Mouse (Mus musculus): ENCODE measurements around the gene Casc3.

Casc3 gene

DNA sequence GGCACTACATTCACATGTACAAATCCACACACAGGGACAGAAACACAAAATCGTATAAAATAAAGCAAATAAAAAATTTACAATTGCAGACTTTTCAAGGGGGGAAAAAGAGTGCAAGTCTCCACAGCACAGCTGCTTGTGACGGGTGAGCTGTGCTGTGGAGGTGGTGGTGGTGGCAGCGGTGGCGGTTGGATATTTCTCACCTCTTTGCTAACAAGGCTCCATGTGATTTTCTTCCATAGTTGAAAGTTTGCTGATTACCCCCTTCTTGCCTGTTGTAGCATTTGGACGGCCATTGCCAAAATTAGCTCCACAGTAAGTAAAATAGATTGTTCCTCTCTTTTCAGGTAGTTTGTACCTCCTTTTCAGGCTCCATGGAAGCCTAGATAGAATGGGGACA is at the start of gene Casc3:
Gene Casc3 (plus strand): TSS at position 301 of the 400 bp plus-strand sequence.
- in situ Hi-C loops (cut with MboI, MseI) = no loop called here

DNA sequence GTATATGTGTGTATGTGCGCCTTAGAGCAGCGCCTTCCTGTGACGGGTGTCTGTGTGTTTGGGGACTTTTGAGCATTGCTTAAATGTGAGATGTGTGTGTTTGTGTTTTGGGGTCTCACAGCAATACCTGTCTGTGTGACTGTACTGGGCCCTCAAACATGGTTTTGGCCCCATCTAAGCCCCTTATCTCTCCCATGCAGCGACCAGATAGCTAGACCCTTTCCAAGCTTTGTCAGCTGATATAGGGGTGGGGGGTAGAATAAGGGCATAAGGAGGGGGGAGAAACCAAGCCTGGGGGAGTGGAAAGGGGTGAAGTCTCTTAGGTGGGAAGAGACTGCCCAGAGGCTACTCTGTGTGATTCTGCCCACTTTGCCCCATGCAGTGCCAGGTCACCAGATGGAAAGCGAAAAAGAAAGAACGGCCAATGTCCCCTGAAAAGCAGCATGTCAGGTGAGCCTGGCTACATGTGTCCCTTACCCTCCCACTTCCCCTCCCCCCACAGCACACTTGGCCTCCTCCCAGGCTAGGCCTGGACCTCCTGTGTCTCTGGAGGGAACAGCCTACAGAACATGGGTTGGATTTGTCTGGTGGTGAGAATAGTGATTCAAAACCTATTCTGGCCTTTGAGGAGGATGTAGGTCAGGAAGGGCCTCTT is 48.9 kb upstream of the Casc3 start:
- in situ Hi-C loops (cut with MboI, MseI) = loop anchor here in 1 of 2 experiments (5.0 kb wide), 1 partner anchor 54 kb away; the partner anchor contains the start of gene Csf3

DNA sequence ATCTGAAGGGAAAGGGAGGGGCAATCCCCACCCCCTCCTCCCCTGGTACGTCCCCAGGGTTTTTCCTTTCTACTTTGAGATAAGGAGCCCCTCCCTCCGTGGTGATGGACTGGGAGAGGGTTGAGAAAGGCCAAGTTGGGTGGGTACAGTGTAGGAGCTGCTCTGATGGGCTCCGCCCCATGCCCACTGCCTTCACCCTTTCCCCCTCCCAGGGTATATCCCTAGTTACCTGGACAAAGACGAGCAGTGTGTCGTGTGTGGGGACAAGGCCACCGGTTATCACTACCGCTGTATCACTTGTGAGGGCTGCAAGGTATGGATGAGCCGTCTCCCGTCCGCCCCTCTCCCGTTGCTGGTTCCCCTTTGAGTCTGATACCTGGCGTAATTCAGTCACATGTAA is 48.0 kb upstream of the Casc3 start:
- in situ Hi-C loops (cut with MboI, MseI) = loop anchor here in 1 of 2 experiments (5.0 kb wide), 1 partner anchor 54 kb away; the partner anchor contains the start of gene Csf3

DNA sequence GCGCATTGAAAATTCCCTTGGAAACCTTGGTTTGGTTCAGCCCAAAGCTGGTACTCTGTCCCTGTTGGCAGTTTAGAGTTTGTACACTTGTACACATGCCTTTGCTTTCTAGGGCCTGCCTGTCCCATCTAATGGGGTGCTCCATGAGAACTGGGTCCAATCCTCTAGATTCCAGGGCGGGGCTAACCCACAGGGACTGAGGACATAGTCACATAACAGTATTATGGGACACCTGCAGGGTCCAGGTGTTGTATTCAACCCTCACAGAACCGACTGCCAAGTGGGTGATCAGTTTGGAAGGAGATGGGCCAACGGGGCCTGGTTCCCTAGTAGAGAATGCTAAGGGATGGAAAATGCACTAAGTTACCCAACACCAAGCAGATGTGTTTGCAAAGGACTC is 42.8 kb upstream of the Casc3 start:
- in situ Hi-C loops (cut with MboI, MseI) = loop anchor here in 1 of 2 experiments (5.0 kb wide), 1 partner anchor 730 kb away; no protein-coding TSS in a partner anchor

DNA sequence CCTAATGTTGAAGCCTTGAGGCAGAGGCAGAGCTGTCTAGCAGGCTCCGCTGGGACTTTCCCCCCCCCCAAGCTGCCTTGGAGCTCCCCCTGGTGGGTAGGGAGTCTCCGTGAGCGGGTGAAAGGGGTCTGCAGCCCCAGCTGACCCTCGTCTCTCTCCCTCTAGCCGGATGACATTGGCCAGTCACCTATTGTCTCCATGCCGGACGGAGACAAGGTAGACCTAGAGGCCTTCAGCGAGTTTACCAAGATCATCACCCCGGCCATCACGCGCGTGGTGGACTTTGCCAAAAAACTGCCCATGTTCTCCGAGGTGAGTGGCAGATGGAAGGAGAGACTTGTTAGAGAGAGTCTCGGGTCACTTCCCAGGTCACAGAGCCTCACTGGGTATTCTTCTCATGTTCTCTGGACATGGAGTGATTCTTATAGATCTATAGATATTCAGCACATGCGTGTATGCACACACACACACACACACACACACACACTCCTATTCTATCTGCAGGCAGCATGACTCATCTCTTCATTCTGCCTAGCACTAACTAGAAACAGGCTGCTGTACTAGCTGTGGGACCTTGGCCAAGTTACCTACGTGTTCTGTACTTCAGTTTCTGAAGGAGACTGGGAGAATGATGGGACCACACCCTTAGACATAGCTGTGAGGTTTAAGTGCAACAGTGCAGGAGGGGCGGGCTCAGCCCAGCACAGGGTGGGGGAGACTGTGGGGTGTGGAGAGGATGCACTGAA is 41.8 kb upstream of the Casc3 start:
- in situ Hi-C loops (cut with MboI, MseI) = loop anchor here in 1 of 2 experiments (5.0 kb wide), 1 partner anchor 731 kb away; no protein-coding TSS in a partner anchor

DNA sequence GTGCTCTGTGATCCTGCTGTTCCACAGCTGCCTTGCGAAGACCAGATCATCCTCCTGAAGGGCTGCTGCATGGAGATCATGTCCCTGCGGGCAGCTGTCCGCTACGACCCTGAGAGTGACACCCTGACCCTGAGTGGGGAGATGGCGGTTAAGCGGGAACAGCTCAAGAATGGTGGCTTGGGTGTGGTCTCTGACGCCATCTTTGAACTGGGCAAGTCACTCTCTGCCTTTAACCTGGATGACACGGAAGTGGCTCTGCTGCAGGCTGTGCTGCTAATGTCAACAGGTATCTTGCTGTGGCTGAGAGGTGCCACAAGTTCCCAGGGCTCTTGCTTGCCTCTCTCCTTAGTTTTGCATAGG is 41.2 kb upstream of the Casc3 start:
- in situ Hi-C loops (cut with MboI, MseI) = loop anchor here in 1 of 2 experiments (5.0 kb wide), 1 partner anchor 731 kb away; no protein-coding TSS in a partner anchor

DNA sequence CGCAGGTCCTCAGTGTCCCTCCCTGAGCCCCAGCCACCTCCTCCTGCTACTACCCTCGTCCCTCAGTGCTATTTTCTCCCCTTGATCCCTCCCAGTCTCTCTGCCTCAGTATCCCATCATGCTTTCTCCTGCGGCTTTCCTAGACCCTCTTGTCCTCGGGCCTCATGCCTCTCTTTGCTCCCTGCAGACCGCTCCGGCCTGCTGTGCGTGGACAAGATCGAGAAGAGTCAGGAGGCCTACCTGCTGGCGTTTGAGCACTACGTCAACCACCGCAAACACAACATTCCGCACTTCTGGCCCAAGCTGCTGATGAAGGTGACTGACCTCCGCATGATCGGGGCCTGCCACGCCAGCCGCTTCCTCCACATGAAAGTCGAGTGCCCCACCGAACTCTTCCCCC is 40.6 kb upstream of the Casc3 start:
- in situ Hi-C loops (cut with MboI, MseI) = loop anchor here in 1 of 2 experiments (5.0 kb wide), 1 partner anchor 732 kb away; no protein-coding TSS in a partner anchor

DNA sequence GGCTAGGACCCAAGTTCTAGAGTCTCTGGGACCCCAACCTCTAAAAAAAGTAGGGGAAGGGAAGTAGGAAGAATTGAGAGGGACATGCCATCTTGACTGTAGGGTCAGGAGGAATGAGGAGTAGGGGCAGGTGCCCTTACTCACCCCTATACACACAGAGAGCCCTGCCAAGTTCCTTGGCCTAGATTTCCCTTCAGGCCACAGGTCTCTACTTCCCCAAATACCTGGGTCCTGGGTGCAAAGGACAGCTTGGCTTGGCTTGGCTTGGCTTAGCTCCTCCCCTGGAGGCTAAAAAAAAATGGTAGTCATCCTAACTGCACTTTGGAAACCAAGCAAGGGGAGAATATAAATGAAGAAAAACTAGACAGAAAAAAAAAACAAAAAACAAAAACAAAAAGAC is 40.0 kb upstream of the Casc3 start:
- in situ Hi-C loops (cut with MboI, MseI) = loop anchor here in 1 of 2 experiments (5.0 kb wide), 1 partner anchor 732 kb away; no protein-coding TSS in a partner anchor

DNA sequence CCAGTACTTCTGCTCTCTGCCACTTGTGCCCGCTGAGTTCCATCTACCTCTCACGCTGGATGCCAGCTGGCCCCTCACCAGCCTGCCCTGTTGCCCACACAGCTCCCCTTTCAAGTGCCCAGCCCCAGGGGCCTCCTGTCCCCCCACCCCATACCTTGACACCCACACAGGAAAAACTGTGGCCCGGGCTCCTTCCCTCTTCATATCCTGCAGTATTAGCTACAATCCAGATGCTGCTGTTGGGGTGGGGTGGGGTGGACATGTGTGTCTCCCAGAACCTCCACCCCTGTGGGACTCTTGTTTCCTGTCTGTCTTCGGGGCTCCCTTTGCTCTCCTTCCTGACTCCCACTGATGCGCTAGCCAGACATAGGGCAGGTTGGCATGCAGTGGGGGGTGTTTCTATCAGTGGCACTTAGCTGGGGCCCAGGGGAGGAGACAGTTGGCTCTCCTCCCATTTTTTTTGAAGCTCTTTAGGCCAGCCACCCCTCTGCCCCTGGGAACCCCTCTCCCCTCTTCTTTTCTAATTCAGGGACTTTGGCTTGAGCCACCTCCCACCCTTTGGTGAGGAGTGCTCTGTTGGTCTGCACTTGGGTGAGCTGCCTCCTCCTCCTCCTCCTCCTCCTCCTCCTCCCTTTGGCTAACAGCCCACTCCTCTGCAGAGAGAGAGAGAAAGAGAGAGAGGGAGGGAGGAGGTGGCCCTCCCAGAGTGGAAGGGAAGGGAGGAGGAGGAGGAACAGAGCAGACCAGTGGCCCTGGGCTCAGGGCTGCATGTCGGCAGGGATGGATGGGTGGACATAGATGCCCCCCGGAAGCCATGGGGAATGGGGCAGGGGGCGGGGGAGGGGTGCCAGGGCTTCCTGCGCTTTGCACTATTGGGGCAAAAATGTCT is 39.0 kb upstream of the Casc3 start:
- in situ Hi-C loops (cut with MboI, MseI) = no loop called here

DNA sequence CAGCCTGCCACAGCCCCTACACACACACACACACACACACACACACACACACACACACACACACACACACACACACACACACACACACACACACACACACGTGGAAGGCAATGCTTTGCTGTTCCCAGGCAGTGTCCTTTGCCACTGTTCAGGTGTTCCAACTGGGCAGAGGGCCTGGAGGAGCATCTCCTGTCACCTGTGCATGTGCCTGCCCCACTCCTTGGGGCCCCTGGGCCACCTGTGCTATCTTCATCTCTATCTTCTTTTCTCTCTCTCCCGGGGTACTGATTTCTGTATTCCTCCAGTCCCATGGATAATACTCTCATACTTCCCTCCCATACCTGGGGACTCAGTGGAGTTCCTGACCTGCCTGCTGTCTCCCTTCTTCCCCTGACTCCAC is 38.4 kb upstream of the Casc3 start:
- in situ Hi-C loops (cut with MboI, MseI) = no loop called here

DNA sequence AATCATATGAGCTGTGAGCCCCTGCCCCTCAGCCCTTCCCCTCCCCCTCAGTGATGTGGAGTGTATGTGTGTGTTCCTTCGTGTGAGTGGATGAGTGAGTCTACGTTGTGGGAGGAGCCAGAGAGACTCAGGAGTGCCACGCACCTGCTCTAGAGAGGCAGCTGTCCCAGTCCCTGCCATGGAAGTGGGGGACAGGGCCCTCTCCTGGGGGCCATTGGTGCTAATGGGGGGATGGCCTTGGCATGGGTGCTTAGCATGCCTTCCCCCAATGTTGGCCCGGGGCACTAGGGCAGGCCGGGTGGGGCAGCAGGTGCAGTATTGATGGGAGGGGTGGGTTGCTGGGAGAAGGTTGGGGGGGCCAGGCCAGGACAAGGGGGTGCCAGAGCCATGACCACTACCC is 37.9 kb upstream of the Casc3 start:
- in situ Hi-C loops (cut with MboI, MseI) = no loop called here

DNA sequence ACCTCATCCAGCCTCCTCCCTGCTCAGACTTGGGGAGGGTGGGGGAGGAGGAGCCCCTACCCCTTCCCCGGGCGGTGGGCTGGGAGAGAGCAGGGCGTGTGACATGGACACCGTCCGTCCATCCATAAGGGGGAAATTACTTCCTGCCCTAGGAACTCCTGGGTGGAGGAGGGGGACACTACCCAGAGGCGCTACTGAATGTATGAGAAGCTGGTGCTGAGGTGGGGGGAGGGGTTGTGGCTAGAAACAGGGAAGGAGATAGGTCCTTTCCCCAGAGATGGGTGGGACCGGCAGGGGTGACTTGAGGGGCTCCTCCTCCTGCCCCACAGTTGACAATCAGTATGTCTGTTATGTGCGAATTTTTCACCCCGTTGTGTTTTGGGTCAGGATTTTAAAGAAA is 37.4 kb upstream of the Casc3 start:
- in situ Hi-C loops (cut with MboI, MseI) = no loop called here

DNA sequence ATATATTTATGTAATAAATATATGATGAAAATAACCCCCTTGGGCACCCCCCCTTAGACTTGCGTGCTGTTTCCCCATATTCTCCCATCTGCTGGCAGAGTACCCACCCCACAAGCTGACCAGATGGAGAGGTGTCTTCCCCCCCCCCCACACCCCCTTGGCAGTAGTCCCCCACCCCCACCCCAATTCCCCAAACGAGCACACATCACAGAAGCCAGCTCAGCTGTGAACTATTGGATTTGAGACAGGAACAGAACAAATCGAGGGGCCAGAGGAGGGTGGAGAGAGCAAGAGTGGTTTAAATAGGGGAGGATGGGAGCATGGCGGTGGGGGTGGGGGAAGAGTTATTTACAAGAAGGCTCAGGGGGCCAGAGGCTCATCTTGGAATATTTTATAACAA is 37.0 kb upstream of the Casc3 start:
- in situ Hi-C loops (cut with MboI, MseI) = no loop called here

DNA sequence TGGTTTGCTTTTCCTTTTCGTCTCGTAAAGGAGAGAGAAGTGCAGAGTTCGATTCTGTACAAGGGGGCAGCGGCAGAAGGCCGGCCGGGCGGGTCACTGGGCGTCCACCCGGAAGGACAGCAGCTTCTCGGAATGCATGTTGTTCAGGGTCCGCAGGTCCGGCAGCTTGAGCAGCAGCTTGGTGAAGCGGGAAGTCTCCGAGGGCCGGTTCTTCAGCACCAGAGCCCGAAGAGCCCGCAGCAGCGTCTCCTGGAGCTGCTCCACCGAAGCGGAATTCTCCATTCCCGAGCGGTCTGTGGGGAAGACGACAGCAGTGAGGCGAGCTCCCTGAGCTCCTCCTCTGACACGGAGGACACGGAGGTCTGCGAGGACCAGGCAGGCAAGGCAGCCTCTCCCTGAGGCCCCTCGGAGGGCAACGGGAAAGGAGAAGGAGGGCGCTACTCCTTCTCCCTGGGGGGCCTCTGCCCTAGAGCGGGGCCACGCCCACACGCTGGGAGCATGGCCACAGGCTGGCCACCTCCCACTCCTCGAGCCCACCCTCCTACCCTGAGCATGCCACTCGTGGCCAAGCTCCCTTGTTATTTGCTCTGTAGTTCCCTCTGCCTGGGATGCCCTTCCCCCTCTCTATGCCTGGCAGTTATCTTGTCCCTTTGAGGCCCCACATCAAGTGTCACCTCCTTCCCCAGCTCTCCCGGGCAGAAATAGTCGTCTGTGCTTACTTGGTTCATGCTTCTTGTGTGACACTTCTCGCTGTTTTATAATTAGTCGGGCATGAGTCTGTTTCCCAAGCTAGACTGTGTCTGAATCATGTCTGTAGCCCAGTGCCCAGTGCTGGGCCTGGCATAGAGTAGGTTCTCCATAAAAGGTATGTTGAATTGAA is 36.3 kb upstream of the Casc3 start:
- in situ Hi-C loops (cut with MboI, MseI) = no loop called here

DNA sequence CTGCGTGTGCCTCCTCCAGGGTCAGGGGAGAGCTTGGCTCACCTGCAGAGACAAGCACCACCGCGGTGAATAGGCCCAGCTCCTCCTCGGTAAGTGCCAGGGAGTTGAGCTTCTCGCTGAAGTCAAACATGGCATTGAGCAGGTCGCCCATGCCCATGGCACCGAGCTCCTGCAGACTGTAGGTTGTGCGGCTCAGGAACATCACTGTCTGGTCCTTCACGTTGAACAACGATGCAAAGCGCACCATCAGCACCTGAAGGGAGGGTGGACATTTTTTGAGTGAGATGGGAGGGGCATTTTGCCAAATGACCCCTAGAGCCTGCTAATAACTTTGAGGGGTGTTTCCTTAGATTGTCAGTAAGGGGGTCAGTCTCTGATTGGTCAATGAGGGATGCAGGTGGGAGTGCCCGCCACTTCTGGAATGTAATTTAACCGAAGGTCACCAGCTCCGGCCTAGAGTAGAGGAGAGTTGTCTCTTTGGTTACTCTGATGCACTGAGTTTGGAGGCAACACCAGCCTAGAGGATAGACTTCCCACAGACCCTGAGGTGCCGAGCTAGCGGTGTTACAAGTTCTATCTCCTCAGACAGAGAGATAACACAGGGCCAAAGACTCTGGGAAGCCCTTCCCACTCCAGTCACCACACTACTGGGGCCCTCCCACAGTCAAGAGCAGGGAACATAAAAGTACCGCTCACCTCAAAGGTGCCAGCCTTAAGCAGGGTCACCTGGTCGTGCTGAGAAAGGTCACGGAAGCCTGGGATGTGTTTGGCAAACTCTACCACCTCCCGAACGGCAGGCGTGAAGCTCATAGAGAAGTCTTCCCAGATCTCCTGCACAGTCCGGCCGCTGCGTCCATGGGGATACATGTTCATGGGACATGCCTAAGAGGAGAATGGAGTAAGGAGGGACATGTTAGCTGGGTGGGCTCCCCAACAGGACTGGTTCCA is 35.4 kb upstream of the Casc3 start:
- in situ Hi-C loops (cut with MboI, MseI) = no loop called here

DNA sequence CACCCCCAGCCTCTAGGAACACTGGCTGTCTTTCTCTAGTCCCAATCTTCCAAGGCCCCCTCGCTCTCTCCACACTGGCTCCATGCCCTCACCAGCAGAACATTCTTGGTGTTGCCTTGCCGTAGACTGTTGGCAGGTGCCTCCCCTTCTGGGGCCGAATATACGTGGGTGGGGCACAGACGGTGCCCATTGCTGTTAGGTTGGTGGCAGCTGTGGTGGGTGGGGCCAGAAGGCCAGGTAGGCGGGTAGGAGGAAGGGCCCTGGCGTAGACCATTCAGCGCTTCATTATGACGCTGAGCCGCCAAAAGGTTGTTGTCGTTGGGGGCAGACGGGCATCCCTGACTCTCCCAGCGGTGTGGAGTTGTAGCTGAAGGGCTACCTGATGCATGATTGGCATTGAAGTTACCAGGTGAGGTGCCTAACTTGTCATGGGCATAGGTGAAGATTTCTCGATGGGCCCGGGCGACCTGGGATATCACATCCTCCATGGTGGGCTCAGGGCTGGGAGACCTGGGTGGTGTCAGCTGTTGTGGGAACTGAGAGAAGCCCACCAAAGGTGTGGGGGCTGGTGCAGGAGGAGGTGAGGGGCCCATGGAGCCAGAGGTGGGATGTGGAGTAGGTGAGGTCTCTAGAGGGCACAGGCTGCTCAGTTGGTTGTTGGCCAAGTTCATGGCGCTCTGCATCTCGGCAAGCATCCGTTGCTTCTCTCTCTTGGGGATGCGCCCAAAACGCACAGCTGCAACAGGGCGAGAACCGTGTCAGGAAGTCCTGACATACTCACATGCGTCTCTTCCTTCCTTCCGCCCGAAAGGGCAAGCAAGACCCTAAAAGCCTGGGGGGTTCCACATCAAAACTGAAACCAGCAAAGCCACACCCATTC is 34.4 kb upstream of the Casc3 start:
- in situ Hi-C loops (cut with MboI, MseI) = loop anchor here in 1 of 2 experiments (10.0 kb wide), 2 partner anchors 296 to 334 kb away; no protein-coding TSS in a partner anchor

DNA sequence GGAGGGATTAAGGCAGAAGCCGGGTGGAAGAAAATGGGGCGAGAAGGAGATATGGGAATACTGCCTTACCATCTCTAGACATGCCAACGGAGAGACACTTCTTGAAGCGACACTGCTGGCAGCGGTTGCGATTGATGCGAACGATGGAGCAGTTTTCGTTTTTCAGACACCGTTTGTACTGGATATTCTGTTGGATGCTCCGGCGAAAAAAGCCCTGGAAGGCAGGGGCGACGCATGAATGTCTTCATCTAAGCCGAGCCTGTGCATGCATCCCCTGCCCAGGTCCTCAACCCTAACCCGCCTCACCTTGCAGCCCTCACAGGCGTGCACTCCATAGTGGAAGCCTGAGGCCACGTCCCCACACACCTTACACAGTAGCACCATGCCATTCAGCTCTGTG is 33.6 kb upstream of the Casc3 start:
- in situ Hi-C loops (cut with MboI, MseI) = loop anchor here in 1 of 2 experiments (10.0 kb wide), 2 partner anchors 296 to 334 kb away; no protein-coding TSS in a partner anchor

DNA sequence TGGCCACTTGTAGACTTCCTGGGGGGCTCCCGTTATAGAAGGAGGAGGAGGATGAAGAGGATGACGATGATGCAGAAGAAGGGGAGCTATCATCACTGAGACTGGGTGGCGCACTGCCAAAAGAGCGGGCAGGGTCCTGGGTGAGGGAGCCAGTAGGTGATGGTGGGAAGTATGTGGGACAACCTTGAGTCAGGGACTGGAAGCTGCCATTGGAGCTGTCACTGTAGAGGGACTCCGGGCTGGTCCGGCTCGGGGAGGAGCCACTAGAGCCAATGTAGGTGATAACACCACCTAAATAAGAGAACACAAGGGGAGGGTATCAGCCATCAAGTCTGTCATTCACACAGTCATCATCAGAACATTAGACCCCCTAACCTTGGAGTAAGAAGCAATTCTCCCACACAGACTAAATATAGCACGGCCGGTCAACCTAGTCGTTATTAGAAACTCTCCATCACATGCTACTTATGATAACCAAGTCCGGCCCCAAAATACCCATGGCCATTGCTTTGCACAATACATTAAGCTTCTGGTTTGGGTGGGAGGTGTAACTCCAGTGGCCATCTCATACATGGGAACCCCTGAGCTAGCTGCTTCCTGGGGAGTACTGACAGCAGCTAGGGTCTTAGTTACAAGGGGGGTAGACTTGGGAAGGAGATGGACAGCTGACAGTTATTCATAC is 32.7 kb upstream of the Casc3 start:
- in situ Hi-C loops (cut with MboI, MseI) = loop anchor here in 1 of 2 experiments (10.0 kb wide), 2 partner anchors 297 to 333 kb away; no protein-coding TSS in a partner anchor

All from T-helper 17 cell (primary cell).